Mouse (Mus musculus): ENCODE measurements around the gene Gtf2i.

DNA sequence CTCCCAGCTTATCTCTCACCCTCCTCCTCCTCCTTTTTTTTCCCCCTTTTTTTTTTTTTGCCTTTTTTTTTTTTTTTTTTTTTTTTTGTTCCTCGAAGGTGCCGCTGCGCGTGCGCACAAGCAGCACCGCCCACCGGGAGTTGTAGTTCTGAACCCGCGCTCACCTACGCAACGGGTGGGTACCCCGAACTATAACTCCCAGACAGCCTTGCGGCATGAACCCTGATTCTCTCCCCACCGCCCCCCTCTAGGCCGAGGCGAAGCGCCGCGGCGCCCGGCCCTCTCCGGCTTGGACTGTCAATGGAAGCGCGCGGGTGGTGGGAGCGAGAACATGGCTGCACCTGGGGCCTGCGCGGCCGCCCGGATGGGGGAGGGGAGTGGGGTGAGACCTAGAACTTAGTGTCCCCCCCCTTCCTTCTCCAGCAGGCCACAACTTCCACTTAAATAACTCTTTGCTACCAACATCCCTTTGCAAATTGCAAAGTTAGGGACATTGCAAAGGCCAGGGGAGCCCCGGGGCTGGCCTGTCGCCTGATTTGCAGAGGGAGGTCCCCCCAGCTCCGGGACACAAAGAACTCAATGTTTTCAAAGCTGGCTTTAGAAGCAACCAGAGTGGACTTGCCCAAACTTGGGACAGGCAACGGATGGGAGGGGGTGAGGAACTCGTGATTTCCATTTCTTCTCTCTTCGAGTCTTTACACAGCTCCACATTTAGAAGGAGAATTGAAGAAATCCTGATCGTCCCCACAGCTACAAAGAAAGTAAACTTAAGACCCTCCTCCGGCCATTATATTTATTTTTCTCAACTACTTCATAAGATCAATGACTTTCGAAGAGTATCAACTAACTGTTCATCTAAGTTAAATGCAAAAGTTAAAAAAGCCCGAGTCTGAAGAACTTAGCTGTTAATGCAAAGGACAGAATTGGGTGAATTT, at the start of gene Gtf2i:
- TF ChIP-seq CTCF (IDR thresholded peaks at IDR 0.05; ENCODE audit: low read depth, low read length) = no peak
- no peak for TF ChIP-seq TAL1 (conservative IDR thresholded peaks at IDR 0.05; ENCODE audit: low read depth, low read length)
- TF ChIP-seq POLR2AphosphoS5 (IDR thresholded peaks at IDR 0.05; ENCODE audit: insufficient replicate concordance, low read depth, low read length) = no peak
- no peak for TF ChIP-seq GATA1 (IDR thresholded peaks at IDR 0.05; ENCODE audit: borderline replicate concordance, low read length)
